Mouse (Mus musculus): Measurements from ENCODE around the gene Olfr49.

The Olfr49 gene

GRCm38 (mm10) chr14:54284839-54285238 is at the start of gene Olfr49:
TSS of gene Olfr49 (minus strand) at chr14:54284939.
- no peak for DNase-seq (ENCODE audit: low spot score)

GRCm38 (mm10) chr14:54333452-54334189 is 48.9 kb upstream of the Olfr49 start:
- DNase-seq (ENCODE audit: low spot score) = no peak

- DNase-seq (ENCODE audit: low spot score) = no peak
Observed at GRCm38 (mm10) chr14:54332176-54333074, 47.7 kb upstream of the Olfr49 start.

- DNase-seq (ENCODE audit: low spot score) = no peak
Observed at GRCm38 (mm10) chr14:54331178-54331577, 46.4 kb upstream of the Olfr49 start.

GRCm38 (mm10) chr14:54329201-54329600 is 44.5 kb upstream of the Olfr49 start:
- DNase-seq (ENCODE audit: low spot score) = no peak

- DNase-seq (ENCODE audit: low spot score) = no peak
Observed at GRCm38 (mm10) chr14:54328548-54328947, 43.8 kb upstream of the Olfr49 start.

- DNase-seq (ENCODE audit: low spot score) = no peak
Observed at GRCm38 (mm10) chr14:54324486-54324885, 39.7 kb upstream of the Olfr49 start.

GRCm38 (mm10) chr14:54321556-54322376 is 37.0 kb upstream of the Olfr49 start:
- DNase-seq (ENCODE audit: low spot score) = no peak

GRCm38 (mm10) chr14:54311763-54312162 is 27.0 kb upstream of the Olfr49 start:
- DNase-seq (ENCODE audit: low spot score) = no peak

GRCm38 (mm10) chr14:54300676-54301075 is 15.9 kb upstream of the Olfr49 start:
- DNase-seq (ENCODE audit: low spot score) = no peak

GRCm38 (mm10) chr14:54300136-54300535 is 15.4 kb upstream of the Olfr49 start:
- no peak for DNase-seq (ENCODE audit: low spot score)

GRCm38 (mm10) chr14:54276446-54276845 is 8.3 kb downstream of the Olfr49 start:
- no peak for DNase-seq (ENCODE audit: low spot score)

- no peak for DNase-seq (ENCODE audit: low spot score)
Observed at GRCm38 (mm10) chr14:54272696-54273095, 12.0 kb downstream of the Olfr49 start.

- no peak for DNase-seq (ENCODE audit: low spot score)
Observed at GRCm38 (mm10) chr14:54271976-54272606, 12.6 kb downstream of the Olfr49 start.

- DNase-seq (ENCODE audit: low spot score) = no peak
Observed at GRCm38 (mm10) chr14:54270413-54270812, 14.3 kb downstream of the Olfr49 start.

- DNase-seq (ENCODE audit: low spot score) = no peak
Observed at GRCm38 (mm10) chr14:54269566-54269965, 15.2 kb downstream of the Olfr49 start.

- no peak for DNase-seq (ENCODE audit: low spot score)
Observed at GRCm38 (mm10) chr14:54267966-54268365, 16.8 kb downstream of the Olfr49 start.

- DNase-seq (ENCODE audit: low spot score) = no peak
Observed at GRCm38 (mm10) chr14:54265951-54266350, 18.8 kb downstream of the Olfr49 start.

GRCm38 (mm10) chr14:54265093-54265492 is 19.6 kb downstream of the Olfr49 start:
- no peak for DNase-seq (ENCODE audit: low spot score)

GRCm38 (mm10) chr14:54264231-54264630 is 20.5 kb downstream of the Olfr49 start:
- DNase-seq (ENCODE audit: low spot score) = no peak

GRCm38 (mm10) chr14:54263099-54263498 is 21.6 kb downstream of the Olfr49 start:
- DNase-seq (ENCODE audit: low spot score) = no peak

GRCm38 (mm10) chr14:54262622-54263021 is 22.1 kb downstream of the Olfr49 start:
- no peak for DNase-seq (ENCODE audit: low spot score)

All from ovary, postnatal 14 days (tissue).